Mouse (Mus musculus): ENCODE data around the gene Rhpn2. TPM values are rescaled to one million over a fixed set of nuclear protein-coding genes. Genes with fewer than 3 reads are reported as not detected.

Gene Rhpn2
- total RNA-seq, 1 experiment from 2014 or later = 1.7 TPM

DNA sequence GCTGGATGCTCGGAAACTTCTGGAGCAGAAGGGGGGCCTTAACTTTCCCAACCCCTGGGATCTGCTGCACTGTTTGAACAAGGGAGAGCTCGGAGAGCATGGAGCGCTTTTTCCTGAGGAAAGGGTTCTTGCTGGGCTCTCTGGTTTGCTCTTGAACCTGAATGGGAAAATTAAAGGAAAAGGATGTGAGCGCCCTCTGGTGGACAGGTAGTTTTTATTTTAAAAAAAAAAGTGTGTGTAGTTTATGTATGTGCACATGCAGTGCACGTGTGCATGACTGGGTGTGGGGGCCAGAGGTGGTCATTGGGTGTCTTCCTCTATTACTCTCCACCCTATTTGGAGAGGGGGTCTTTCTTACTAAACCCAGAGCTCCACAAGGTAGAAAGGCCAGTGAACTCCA lies 59.0 kb downstream of the Rhpn2 start:
- DNase-seq = no peak

DNA sequence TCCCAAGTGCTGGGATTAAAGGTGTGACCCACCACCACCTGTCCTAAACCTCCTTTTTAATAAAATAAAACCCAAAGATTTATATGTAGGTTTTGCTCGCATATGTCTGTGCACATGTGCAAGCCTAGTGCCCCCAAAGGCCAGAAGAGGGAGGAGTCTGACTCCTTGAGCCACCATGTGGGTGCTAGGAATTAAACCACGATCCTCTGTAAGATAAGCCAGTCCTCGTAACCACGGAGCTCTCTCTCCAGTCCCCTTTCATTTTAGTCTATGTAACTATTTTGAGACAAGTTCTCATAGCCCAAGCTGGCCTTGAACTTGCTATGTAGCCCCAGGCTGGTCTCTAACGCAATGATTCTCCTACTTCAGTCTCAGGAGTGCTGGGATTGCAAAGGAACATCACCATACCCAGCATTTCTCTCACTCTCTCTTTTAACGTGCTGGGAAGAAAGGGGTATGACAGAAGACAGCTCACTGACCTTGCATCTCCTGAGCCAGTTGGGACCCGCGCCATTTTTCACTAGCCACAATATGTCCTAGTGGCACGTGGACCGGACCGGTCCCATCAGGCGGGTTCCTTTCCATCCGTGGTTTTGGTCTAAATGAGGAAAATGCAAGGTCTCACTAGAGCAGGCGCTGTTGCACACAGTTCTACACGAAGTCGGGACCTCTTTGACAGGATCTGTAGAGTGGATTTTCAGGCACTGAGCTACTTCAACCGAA lies 61.9 kb downstream of the Rhpn2 start:
- DNase-seq = no peak

- DNase-seq = peak; percentile 81
Observed at GRCm38 (mm10) chr7:35396542-35397168, 62.7 kb downstream of the Rhpn2 start, which contains the start of the genes Faap24 and Cep89. Gene Faap24, minus strand, starts transcription at chr7:35396836. Gene Cep89, plus strand, starts transcription at chr7:35397035.

- DNase-seq = no peak
Observed at GRCm38 (mm10) chr7:35401169-35401568, 67.2 kb downstream of the Rhpn2 start.

- no peak for DNase-seq
Observed at GRCm38 (mm10) chr7:35415226-35415625, 81.3 kb downstream of the Rhpn2 start.

- DNase-seq = no peak
Observed at GRCm38 (mm10) chr7:35415801-35416653, 82.1 kb downstream of the Rhpn2 start.

- no peak for DNase-seq
Observed at GRCm38 (mm10) chr7:35416654-35416948, 82.6 kb downstream of the Rhpn2 start.

GRCm38 (mm10) chr7:35423071-35423470 lies 89.1 kb downstream of the Rhpn2 start:
- DNase-seq = no peak

DNA sequence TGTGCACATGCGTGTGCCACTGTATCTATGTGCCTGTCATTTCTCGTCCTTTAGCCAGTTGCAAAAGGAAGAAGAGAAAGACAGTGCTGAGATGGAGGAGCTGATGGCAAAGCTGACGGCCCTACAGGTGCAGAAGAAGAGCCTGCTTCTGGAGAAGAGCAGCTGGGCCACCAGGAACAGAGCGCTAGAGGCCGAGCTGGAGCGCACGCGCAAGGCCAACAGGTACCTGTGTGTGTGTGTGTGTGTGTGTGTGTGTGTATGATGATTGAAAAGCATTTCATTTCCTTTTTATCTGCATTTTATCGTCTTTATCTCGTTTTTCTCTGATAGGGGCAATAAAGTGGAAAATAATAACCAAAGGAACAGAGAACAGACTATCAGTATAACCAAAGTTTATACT lies 94.2 kb downstream of the Rhpn2 start:
- no peak for DNase-seq

GRCm38 (mm10) chr7:35435266-35435665 lies 101.3 kb downstream of the Rhpn2 start:
- DNase-seq = no peak

Other genes with a start within 250 kb of the Rhpn2 start
- gene Cebpa, start 214.9 kb upstream of the Rhpn2 start, total RNA-seq (2021) = 115 and 116 TPM in 2 replicates
- 2.8 and 3.0 TPM in 2 replicates for gene Slc7a10, start 147.8 kb upstream of the Rhpn2 start, total RNA-seq (2021)
- gene Lrp3, start 118.7 kb upstream of the Rhpn2 start, total RNA-seq (2021) = 15.7 and 20.2 TPM in 2 replicates
- gene Gpatch1, start 15.7 kb upstream of the Rhpn2 start, total RNA-seq (2021) = 14.8 and 21.9 TPM in 2 replicates
- gene Faap24, start 62.7 kb downstream of the Rhpn2 start, total RNA-seq (2021) = 8.6 and 11.9 TPM in 2 replicates
- gene Cep89, start 62.9 kb downstream of the Rhpn2 start, total RNA-seq (2021) = 20.0 and 27.3 TPM in 2 replicates
- gene Slc7a9, start 114.6 kb downstream of the Rhpn2 start, total RNA-seq (2021) = not detected in 2 replicates
- gene Tdrd12, start 203.6 kb downstream of the Rhpn2 start, total RNA-seq (2021) = 0.15 TPM in 1 of 2 replicates, not detected in the other
- gene Nudt19, start 222.1 kb downstream of the Rhpn2 start, total RNA-seq (2021) = 54.7 and 63.0 TPM in 2 replicates

All from adrenal gland, postnatal 25 days (tissue).